Mouse (Mus musculus) hindbrain, postnatal 0 days (tissue): ENCODE data around the gene Pced1a. TPM values are rescaled to one million over a fixed set of nuclear protein-coding genes. Genes with fewer than 3 reads are reported as not detected.
A peak's percentile ranks its signal among the peaks of the same experiment; 100 is the strongest.

Experiments used
- ATAC-seq: fragments of 200-750 bp; cut with Nextera tagmentation; 2 replicates; pipeline ENCODE4 v1.8.0; 2017; ENCODE audit warnings: mild to moderate bottlenecking, moderate TSS enrichment, moderate library complexity
- DNase-seq: peaks from one replicate; pipeline ENCODE4 v3.0.0-alpha.2; 2015; ENCODE audit warnings: low spot score
- H3K27ac ChIP-seq: fragments of 300-500 bp; sonication (generic); 2 replicates; pipeline ENCODE4 v1.5.1; 2014; ENCODE audit warnings: mild to moderate bottlenecking
- H3K27me3 ChIP-seq: fragments of 300-500 bp; sonication (generic); 2 replicates; pipeline ENCODE4 v1.6.1; 2014; ENCODE audit warnings: low read length, mixed read lengths; ENCODE audit not compliant: insufficient read depth
- H3K36me3 ChIP-seq: fragments of 300-500 bp; sonication (generic); 2 replicates; pipeline ENCODE4 v1.6.1; 2014; ENCODE audit warnings: low read length, mixed read lengths; ENCODE audit not compliant: insufficient read depth
- H3K4me1 ChIP-seq: fragments of 300-500 bp; sonication (generic); 2 replicates; pipeline ENCODE4 v1.6.1; 2014; ENCODE audit warnings: antibody characterized with exemption, low read length, mixed read lengths; ENCODE audit not compliant: insufficient read depth
- H3K4me2 ChIP-seq: fragments of 300-500 bp; sonication (generic); 2 replicates; pipeline ENCODE4 v1.6.1; 2014; ENCODE audit warnings: low read depth, mild to moderate bottlenecking, low read length, moderate library complexity, mixed read lengths
- H3K4me3 ChIP-seq: fragments of 300-500 bp; sonication (generic); 2 replicates; pipeline ENCODE4 v1.5.1; 2014; ENCODE audit warnings: low read length
- H3K9ac ChIP-seq: fragments of 300-500 bp; sonication (generic); replicated peaks from 2 replicates; pipeline ENCODE4 v1.6.1; 2014; ENCODE audit warnings: mild to moderate bottlenecking, low read length, moderate library complexity, mixed read lengths
- H3K9me3 ChIP-seq: fragments of 300-500 bp; sonication (generic); 2 replicates; pipeline ENCODE4 v1.6.1; 2016; ENCODE audit warnings: low read length, mixed read lengths
- CTCF ChIP-seq: IDR thresholded peaks from 2 replicates; pipeline ENCODE4 v1.5.1; 2016; ENCODE audit warnings: antibody characterized with exemption, control low read depth, low read depth
- WGBS: fragments of 180-500 bp; shearing (Covaris S2); extraction: QIAGEN DNeasy Blood & Tissue Kit; methylation state at CpG from one replicate; pipeline ENCODE4 v1.1.7; 2014; 5-methylcytosine and 5-hydroxymethylcytosine counted together
- polyA plus RNA-seq: library from polyadenylated mRNA; unstranded; fragments of >200 nt; fragmentation: Nextera tagmentation; extraction: Ambion mirVana; gene quantifications from 2 replicates; pipeline ENCODE4 v1.2.1, GENCODE M21; 2015
- total RNA-seq: library from RNA; depleted of rRNA; stranded (reverse); fragments of >200 nt; gene quantifications from 2 replicates; pipeline ENCODE4 v1.2.3, GENCODE M21; 2014

The Pced1a gene
- total and polyA plus RNA-seq, 2 experiments from 2014 or later, result 10.3 to 20.4 TPM

DNA sequence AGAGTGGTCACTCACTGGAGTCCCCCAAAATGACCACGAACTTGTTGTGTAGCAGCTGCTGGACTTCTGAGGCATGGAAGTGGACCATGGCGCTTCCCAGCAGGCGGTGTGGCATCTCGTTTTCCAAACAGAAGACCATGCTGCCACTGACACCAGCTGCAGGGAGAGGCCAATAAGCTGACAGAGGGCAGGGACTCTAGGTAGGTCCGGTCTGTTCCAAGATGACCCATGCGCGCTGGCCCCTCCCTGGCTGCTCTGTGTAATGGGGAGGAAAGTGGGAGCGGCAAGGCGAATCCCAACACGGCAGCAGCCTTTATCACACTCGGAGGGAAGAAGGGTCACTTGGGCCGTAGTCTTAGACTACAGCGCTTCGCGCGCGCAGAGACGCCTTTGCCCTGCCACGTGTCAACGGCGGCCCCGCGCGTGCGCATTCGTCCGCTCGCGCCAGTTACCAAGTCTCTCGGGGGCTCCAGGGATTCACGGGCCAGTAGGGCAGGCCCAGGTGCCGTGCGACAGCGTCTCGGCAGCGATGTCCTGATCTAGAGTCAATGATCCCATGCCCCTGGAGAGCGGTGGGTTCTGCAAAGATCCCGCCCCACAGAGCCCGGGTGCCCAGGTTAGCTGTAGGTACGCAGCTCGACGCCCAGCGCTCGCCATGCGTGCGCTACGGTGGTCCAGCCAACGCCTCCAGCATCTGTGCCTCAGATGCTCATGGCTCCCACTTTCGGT, 940 bp downstream of the Pced1a start:
- ATAC-seq (peak; percentile 80), DNase-seq (peak; percentile 89)
- peak overlapping the region; percentile 97 for H3K27ac ChIP-seq
- H3K9ac ChIP-seq, result peak overlapping the region; percentile 84
- no peaks in the 10 kb centered on the region for H3K27me3 ChIP-seq
- 0 out of 2 replicates have a peak, but pooled peaks cover 10% of the 10 kb centered on the region for H3K4me1 ChIP-seq
- H3K4me2 ChIP-seq, result peak overlapping the region; percentile 92
- TF ChIP-seq CTCF, result no peak
- no peaks in the 10 kb centered on the region for H3K9me3 ChIP-seq
- 0 out of 2 replicates have a peak, but pooled peaks cover 3% of the 10 kb centered on the region for H3K36me3 ChIP-seq
- H3K4me3 ChIP-seq, result peak overlapping the region; percentile 48
- WGBS, result 12% methylated on average over 49 of the region's 49 CpGs

DNA sequence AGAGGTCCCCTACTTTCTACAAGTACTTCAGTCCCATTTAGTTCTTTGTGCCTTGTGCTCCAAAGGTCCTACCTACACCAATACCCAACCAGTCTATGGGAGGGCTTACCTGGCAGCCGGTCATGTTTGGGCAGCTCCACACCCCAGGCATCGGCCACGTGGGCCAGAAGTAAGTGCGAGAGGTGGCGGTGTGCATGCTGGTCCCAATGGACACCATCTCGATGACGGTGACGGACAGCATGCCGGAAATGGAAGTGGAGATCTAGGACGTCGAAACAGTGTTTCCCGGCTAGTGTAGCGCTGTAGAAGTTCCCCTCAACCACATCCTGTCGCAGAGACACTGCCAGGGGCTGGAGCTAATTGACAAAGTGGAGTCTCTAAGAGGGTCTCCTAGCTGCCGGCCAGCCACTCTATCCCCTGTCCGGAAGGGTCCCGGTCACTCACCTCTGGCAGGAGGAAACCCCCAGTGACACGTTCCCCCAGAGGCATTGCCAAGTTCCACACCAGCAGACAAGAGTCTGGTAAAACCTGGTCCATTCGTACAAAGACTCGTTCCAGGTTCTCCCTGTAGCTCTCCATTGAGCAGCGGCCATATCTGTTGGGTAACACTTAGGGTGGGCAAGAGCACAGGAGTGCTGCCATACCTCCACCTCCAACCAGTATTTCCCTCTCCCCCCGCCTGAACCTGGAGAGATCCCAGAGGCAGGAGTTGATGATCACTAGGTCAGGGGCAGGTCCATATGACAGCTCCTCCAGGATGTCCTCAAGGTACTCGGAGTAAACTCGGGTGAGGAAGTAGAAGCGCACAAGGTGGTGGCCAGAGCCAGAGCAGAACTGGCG, 2.5 kb downstream of the Pced1a start:
- H3K27ac ChIP-seq, result no peak overlapping the region
- H3K9ac ChIP-seq, result no peak overlapping the region
- ATAC-seq (no peak), DNase-seq (no peak)
- H3K4me1 ChIP-seq, result 0 out of 2 replicates have a peak, but pooled peaks cover 10% of the 10 kb centered on the region
- H3K4me3 ChIP-seq, result no peak overlapping the region
- H3K4me2 ChIP-seq, result no peak overlapping the region
- H3K27me3 ChIP-seq, result no peaks in the 10 kb centered on the region
- WGBS, result 97% methylated on average over 26 of the region's 26 CpGs
- TF ChIP-seq CTCF, result no peak
- H3K36me3 ChIP-seq, result 0 out of 2 replicates have a peak, but pooled peaks cover 3% of the 10 kb centered on the region
- H3K9me3 ChIP-seq, result no peaks in the 10 kb centered on the region

- Histone ChIP-seq H3K27me3 (no peaks in the 10 kb centered on the region), H3K27ac (no peak overlapping the region), H3K4me3 (no peak overlapping the region), H3K4me2 (no peak overlapping the region), H3K4me1 (no peaks in the 10 kb centered on the region), H3K36me3 (no peaks in the 10 kb centered on the region), H3K9me3 (no peaks in the 10 kb centered on the region), H3K9ac (no peak overlapping the region)
- TF ChIP-seq CTCF, result 0 out of 2 replicates have a peak, but pooled peaks have one; percentile 17
- no peak for DNase-seq
- WGBS, result 74% methylated on average over 6 of the region's 6 CpGs
- no peak for ATAC-seq
Observed at GRCm38 (mm10) chr2:130414094-130414856, 10.2 kb downstream of the Pced1a start.

DNA sequence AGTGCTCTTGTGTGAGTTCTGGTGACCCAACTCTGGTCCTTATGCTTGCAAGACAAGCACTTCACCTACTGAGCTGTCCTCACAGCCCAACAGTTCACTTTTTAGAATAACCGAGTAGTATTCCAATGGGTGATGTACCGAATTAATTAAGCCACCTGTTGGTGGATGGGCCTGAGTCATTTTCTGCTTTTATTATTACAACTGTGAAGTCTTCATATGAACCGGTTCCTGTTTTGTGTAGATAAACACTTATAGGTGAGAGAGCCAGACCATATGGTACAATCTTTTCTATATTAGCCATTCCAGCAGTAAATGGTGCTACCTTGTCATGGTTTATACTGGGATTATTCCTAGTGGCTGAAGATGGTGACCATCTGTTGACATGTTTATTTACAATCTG, 11.7 kb downstream of the Pced1a start:
- ATAC-seq, result no peak
- no peak for TF ChIP-seq CTCF
- no peaks in the 10 kb centered on the region for H3K9me3 ChIP-seq

DNA sequence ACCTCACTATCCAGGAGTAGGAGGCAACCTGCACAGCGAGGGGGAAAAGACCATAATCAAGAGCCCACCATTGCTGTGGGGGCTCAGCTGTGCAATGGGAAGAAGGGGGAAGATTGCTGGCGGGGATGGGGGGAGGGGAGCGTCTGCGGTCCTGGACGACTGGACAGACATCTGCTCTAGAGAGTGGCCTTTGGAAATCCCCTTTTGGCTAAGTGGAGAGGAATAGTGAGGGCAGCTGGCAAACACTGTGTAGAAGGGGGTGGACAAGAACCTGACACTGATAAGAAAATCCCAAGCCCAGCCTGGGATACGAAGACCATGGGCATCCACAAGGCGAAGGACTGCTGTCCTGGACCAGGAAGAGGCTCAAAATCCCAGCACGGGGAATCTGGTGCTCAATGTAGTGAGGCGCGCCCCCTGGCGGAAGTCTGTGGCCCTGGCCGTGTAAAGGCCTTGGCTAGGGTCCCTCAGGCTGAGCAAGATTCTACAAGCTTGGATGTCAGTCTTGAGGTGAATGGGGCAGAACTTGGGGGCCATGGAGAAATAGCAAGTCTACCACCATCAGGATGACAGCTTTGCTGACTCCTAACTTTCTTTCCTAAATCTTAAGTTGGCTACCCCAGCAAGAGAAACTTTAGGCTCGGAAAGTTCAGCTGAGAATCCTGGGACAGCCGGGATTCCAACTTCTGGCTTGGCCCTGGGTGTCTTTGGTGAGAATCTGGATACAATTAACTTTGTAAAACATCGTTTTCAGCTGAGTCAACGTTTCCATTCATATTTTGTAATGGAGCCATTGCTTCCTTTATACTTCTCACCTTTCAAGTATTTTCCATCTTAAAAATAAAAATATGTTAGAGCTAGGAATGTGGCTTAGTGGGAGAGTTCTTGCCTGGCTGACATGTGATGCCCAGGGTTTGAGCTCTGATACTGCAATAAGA, 12.7 kb downstream of the Pced1a start:
- 37% methylated on average over 16 of the region's 16 CpGs for WGBS
- TF ChIP-seq CTCF, result peak; percentile 92
- Histone ChIP-seq H3K9ac (no peak overlapping the region), H3K4me2 (no peak overlapping the region), H3K4me1 (0 out of 2 replicates have a peak, but pooled peaks cover 3% of the 10 kb centered on the region), H3K27me3 (no peaks in the 10 kb centered on the region), H3K4me3 (no peak overlapping the region), H3K9me3 (no peaks in the 10 kb centered on the region), H3K27ac (no peak overlapping the region), H3K36me3 (no peaks in the 10 kb centered on the region)
- DNase-seq, result peak; percentile 89
- peak; percentile 83 for ATAC-seq

More for the DNA sequence above, 11.7 kb downstream of the Pced1a start:
- Histone ChIP-seq H3K4me1 (0 out of 2 replicates have a peak, but pooled peaks cover 3% of the 10 kb centered on the region), H3K4me3 (no peak overlapping the region), H3K27me3 (no peaks in the 10 kb centered on the region), H3K4me2 (no peak overlapping the region), H3K36me3 (no peaks in the 10 kb centered on the region), H3K9ac (no peak overlapping the region), H3K27ac (no peak overlapping the region)
- WGBS, result 86% methylated on average over 3 of the region's 3 CpGs
- no peak for DNase-seq
